Comparison of ENCODE assay signal across 7 mouse cellular contexts in genomic region chr3:98280204-98280932, GRCm38 (mm10). TPM values are rescaled to one million over a fixed set of nuclear protein-coding genes. Genes with fewer than 3 reads are reported as not detected.
A peak's percentile ranks its signal among the peaks of the same experiment; 100 is the strongest.
DNase-seq lines count a peak whose midpoint lies in the region; ATAC-seq and TF ChIP-seq lines count a peak whose summit lies in the region.

Hmgcs2 (plus strand) TSS chr3:98280435.

- no peaks in the 10 kb centered on the region for H3K9me3 ChIP-seq in E14TG2a.4 (ENCODE audit: low read length)
- H3K9me3 ChIP-seq in intestine, embryonic 14.5 days (ENCODE audit: control insufficient read depth, low read length), result no peaks in the 10 kb centered on the region
- H3K9me3 ChIP-seq in liver, embryonic 15.5 days (replicated peaks), result no peaks in the 10 kb centered on the region

- no peaks in the 10 kb centered on the region for H3K36me3 ChIP-seq in E14TG2a.4 (ENCODE audit: insufficient read depth, low read length)
- no peaks in the 10 kb centered on the region for H3K36me3 ChIP-seq in intestine, embryonic 14.5 days (ENCODE audit: control insufficient read depth, insufficient read depth, low read length)
- no peaks in the 10 kb centered on the region for H3K36me3 ChIP-seq in liver, embryonic 15.5 days (replicated peaks)

- H3K4me3 ChIP-seq in E14TG2a.4 (replicated peaks; ENCODE audit: low read length), result 0 out of 2 replicates have a peak within 1 kb of the TSS, but pooled peaks have one; percentile 13
- H3K4me3 ChIP-seq in intestine, embryonic 14.5 days (ENCODE audit: low read depth, low read length), result peak within 1 kb of the TSS; percentile 3; the same call in 1 of the 2 replicates
- H3K4me3 ChIP-seq in liver, embryonic 15.5 days (replicated peaks), result peak within 1 kb of the TSS; percentile 39

- peak in 1 of 2 experiments; percentile 27 for DNase-seq in adrenal gland, adult 18-20 months (ENCODE audit: low spot score in 2 of 2)
- DNase-seq in gastrocnemius, postnatal 36 days, result peak; percentile 8 to 24
- DNase-seq in intestine, embryonic 14.5 days (ENCODE audit: low spot score), result peak; percentile 72
- peak; percentile 89 for DNase-seq in ovary, adult 18-20 months (ENCODE audit: low spot score)
- DNase-seq in urinary bladder, postnatal 14 days (ENCODE audit: low spot score), result peak; percentile 84

- peaks cover 15% of the 10 kb centered on the region for H3K4me1 ChIP-seq in E14TG2a.4 (replicated peaks; ENCODE audit: low read depth, low read length)
- peaks cover 9% of the 10 kb centered on the region for H3K4me1 ChIP-seq in intestine, embryonic 14.5 days (replicated peaks; ENCODE audit: control insufficient read depth, insufficient read depth, low read length)
- H3K4me1 ChIP-seq in liver, embryonic 15.5 days (replicated peaks), result peaks cover 18% of the 10 kb centered on the region

- H3K27me3 ChIP-seq in E14TG2a.4 (ENCODE audit: insufficient read depth, low read length), result peaks cover 3% of the 10 kb centered on the region; the same call in 1 of the 2 replicates
- no peaks in the 10 kb centered on the region for H3K27me3 ChIP-seq in intestine, embryonic 14.5 days (replicated peaks; ENCODE audit: control insufficient read depth, insufficient read depth, low read length)
- no peaks in the 10 kb centered on the region for H3K27me3 ChIP-seq in liver, embryonic 15.5 days

- peak within 1 kb of the TSS; percentile 67 for H3K27ac ChIP-seq in intestine, embryonic 14.5 days (ENCODE audit: low read depth)
- H3K27ac ChIP-seq in liver, embryonic 15.5 days (replicated peaks), result peak within 1 kb of the TSS; percentile 55

- peak within 1 kb of the TSS; percentile 37 for H3K4me2 ChIP-seq in intestine, embryonic 14.5 days (ENCODE audit: low read length)
- H3K4me2 ChIP-seq in liver, embryonic 15.5 days, result peak within 1 kb of the TSS; percentile 37

- WGBS in intestine, embryonic 14.5 days, result 48% methylated on average over 14 of the region's 14 CpGs
- 48% methylated on average over 14 of the region's 14 CpGs for WGBS in liver, embryonic 15.5 days (ENCODE audit: insufficient replicate concordance)

- intact Hi-C loops in gastrocnemius, postnatal 36 days (cut with DNase I), result no loop called here

- 0 out of 2 replicates have a peak within 1 kb of the TSS, but pooled peaks have one; percentile 3 for H3K9ac ChIP-seq in intestine, embryonic 14.5 days (ENCODE audit: low read length)
- H3K9ac ChIP-seq in liver, embryonic 15.5 days, result peak within 1 kb of the TSS; percentile 27

- ATAC-seq in intestine, embryonic 14.5 days (replicated peaks; ENCODE audit: low FRiP score, low TSS enrichment, low read depth), result peak; percentile 66
- peak; percentile 70 for ATAC-seq in liver, embryonic 15.5 days (ENCODE audit: insufficient read depth)

- no peak for TF ChIP-seq CTCF in E14TG2a.4 (conservative IDR thresholded peaks at IDR 0.05; ENCODE audit: low read length)

RNA-seq across cellular contexts. Expression of gene Hmgcs2, which starts in this region (rescaled TPM):
- total RNA-seq in adrenal gland, adult 18-20 months (2021), result 10 to 100 TPM; 14.1 to 18.3 TPM
- total RNA-seq in gastrocnemius, postnatal 36 days (2021), result 1 to 10 TPM in 1 of 2 experiments, under 1 TPM in 1; 0.97 to 1.4 TPM
- polyA plus RNA-seq in intestine, embryonic 14.5 days (2014; fragmentation: Nextera tagmentation; extraction: Ambion mirVana), result 23.1 and 32.1 TPM in 2 replicates
- 155 and 223 TPM in 2 replicates for polyA plus RNA-seq in liver, embryonic 15.5 days (2015; fragmentation: Nextera tagmentation; extraction: Ambion mirVana)

Comparison
In these comparisons a context has a peak if more than half of its experiments do, and no peak if none do; other contexts are left out.
1. RNA of gene Hmgcs2 (total RNA-seq): 14.1 to 18.3 TPM in adrenal gland, adult 18-20 months; 0.97 to 1.4 TPM in gastrocnemius, postnatal 36 days; every median in the first group is over 4 times any median in the second.
2. Peak in every context shown above with its lines, with median percentiles within 50 percentile points of each other: H3K4me3 ChIP-seq.